Mouse (Mus musculus) adrenal gland, postnatal 10 days (tissue): ENCODE results near the gene Gm10031. TPM values are rescaled to one million over a fixed set of nuclear protein-coding genes. Genes with fewer than 3 reads are reported as not detected.
"Not testable (repeated sequence)": the region's sequence is repeated elsewhere in the genome, so short reads cannot be mapped to it uniquely, and the experiment has no call there.

Experiments
- DNase-seq: peaks from one replicate; pipeline ENCODE4 v3.0.0; 2021; ENCODE audit warnings: mixed read lengths
- long read RNA-seq, 2 experiments: library from polyadenylated mRNA; stranded (forward); transcript quantifications; one replicate each; pipeline ENCODE4 v2.0.0; 2021
- total RNA-seq, 2 experiments: library from RNA; stranded (reverse); gene quantifications; 2 replicates each; pipeline ENCODE4 v1.2.3; 2021

The Gm10031 gene
- total RNA-seq: 10 to 100 TPM; 34.8 to 39.6 TPM
- long read RNA-seq, experiment 1, transcript Gm10031-201 (1 exons, 2,653 nt): major isoform, 25 of 25 reads
- long read RNA-seq, experiment 1, partial matches to known transcripts: 0 of 25 reads
- long read RNA-seq, experiment 1, other reads (novel, unspliced or antisense): 0 of 25 reads
- long read RNA-seq, experiment 2, transcript Gm10031-201 (1 exons, 2,653 nt): major isoform, 7 of 7 reads
- long read RNA-seq, experiment 2, partial matches to known transcripts: 0 of 7 reads
- long read RNA-seq, experiment 2, other reads (novel, unspliced or antisense): 0 of 7 reads

GRCm38 (mm10) chr1:156523842-156524241 is at the start of gene Gm10031:
Gm10031 (plus strand) TSS chr1:156524012.
- not testable (repeated sequence) for DNase-seq

- DNase-seq: no peak
Observed at GRCm38 (mm10) chr1:156474854-156475253, 49.0 kb upstream of the Gm10031 start.

- DNase-seq: peak; percentile 50
Observed at GRCm38 (mm10) chr1:156476016-156476415, 47.8 kb upstream of the Gm10031 start.

- no peak for DNase-seq
Observed at GRCm38 (mm10) chr1:156476535-156476934, 47.3 kb upstream of the Gm10031 start.

GRCm38 (mm10) chr1:156481826-156482225 is 42.0 kb upstream of the Gm10031 start:
- DNase-seq: no peak

GRCm38 (mm10) chr1:156487498-156487897 is 36.3 kb upstream of the Gm10031 start:
- DNase-seq: no peak

- DNase-seq: no peak
Observed at GRCm38 (mm10) chr1:156488031-156488430, 35.8 kb upstream of the Gm10031 start.

- DNase-seq: no peak
Observed at GRCm38 (mm10) chr1:156491226-156491796, 32.5 kb upstream of the Gm10031 start.

GRCm38 (mm10) chr1:156495025-156495424 is 28.8 kb upstream of the Gm10031 start:
- DNase-seq: no peak

GRCm38 (mm10) chr1:156496910-156497309 is 26.9 kb upstream of the Gm10031 start:
- DNase-seq: no peak

- no peak for DNase-seq
Observed at GRCm38 (mm10) chr1:156504945-156505523, 18.8 kb upstream of the Gm10031 start.

GRCm38 (mm10) chr1:156505901-156506300 is 17.9 kb upstream of the Gm10031 start:
- DNase-seq: no peak

- DNase-seq: no peak
Observed at GRCm38 (mm10) chr1:156507753-156508152, 16.1 kb upstream of the Gm10031 start.

- DNase-seq: no peak
Observed at GRCm38 (mm10) chr1:156520136-156520780, 3.6 kb upstream of the Gm10031 start.

GRCm38 (mm10) chr1:156521796-156522517 is 1.9 kb upstream of the Gm10031 start:
- peak; percentile 55 for DNase-seq

GRCm38 (mm10) chr1:156532476-156533175 is 8.8 kb downstream of the Gm10031 start:
- DNase-seq: not testable (repeated sequence)

GRCm38 (mm10) chr1:156533483-156533882 is 9.7 kb downstream of the Gm10031 start:
- no peak for DNase-seq

- DNase-seq: no peak
Observed at GRCm38 (mm10) chr1:156533911-156534310, 10.1 kb downstream of the Gm10031 start.

GRCm38 (mm10) chr1:156537031-156537430 is 13.2 kb downstream of the Gm10031 start:
- DNase-seq: no peak

GRCm38 (mm10) chr1:156537701-156538100 is 13.9 kb downstream of the Gm10031 start:
- DNase-seq: no peak

GRCm38 (mm10) chr1:156538382-156538781 is 14.6 kb downstream of the Gm10031 start:
- no peak for DNase-seq
